Mouse (Mus musculus) olfactory bulb, adult 2 months (tissue): Measurements from ENCODE around the gene Mat1a.

Experiments
- CTCF ChIP-seq: fragments of 200-500 bp; IDR thresholded peaks from 2 replicates; pipeline ENCODE4 v1.5.1; 2012; ENCODE audit warnings: low read depth, mild to moderate bottlenecking, low read length, moderate library complexity; ENCODE audit not compliant: insufficient read depth
- POLR2A ChIP-seq: fragments of 200-500 bp; IDR thresholded peaks from 2 replicates; pipeline ENCODE4 v1.6.1; 2012; ENCODE audit warnings: mild to moderate bottlenecking, low read depth, low read length, moderate library complexity; ENCODE audit not compliant: insufficient read depth

DNA sequence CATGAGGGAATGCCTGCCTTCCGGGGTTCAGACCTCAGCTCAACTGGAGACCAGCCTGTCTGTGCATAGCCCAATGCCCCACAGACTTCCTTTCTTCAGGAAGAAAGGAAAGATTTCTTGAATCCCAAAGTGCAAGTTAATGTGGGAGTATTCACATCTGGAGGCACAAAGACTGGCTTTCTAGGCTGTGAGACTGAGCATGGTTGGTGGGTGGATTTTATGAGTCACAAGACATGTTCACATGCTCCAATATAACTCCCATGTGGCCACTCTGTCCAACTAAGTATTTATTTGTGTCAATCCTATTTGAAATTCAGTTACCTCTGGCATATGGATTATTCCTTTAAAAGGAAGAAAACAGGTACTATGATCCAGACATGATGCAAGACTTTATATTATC, 6.1 kb upstream of the Mat1a start:
- no peak for TF ChIP-seq CTCF
- no peak for TF ChIP-seq POLR2A
